Mouse (Mus musculus) ES-Bruce4 (cell line): ENCODE data around the gene Anks1. TPM values are rescaled to one million over a fixed set of nuclear protein-coding genes. Genes with fewer than 3 reads are reported as not detected.
"Not testable (repeated sequence)": the region's sequence is repeated elsewhere in the genome, so short reads cannot be mapped to it uniquely, and the experiment has no call there.

ENCODE experiments used
- H3K27ac ChIP-seq: 2 replicates; pipeline ENCODE4 v1.5.1; 2012; ENCODE audit warnings: low read length, inconsistent platforms; ENCODE audit not compliant: insufficient read depth
- H3K27me3 ChIP-seq: 2 replicates; pipeline ENCODE4 v1.6.1; 2012; ENCODE audit warnings: mild to moderate bottlenecking, low read length, inconsistent platforms; ENCODE audit not compliant: control insufficient read depth, poor library complexity, insufficient read depth, severe bottlenecking
- H3K36me3 ChIP-seq: 2 replicates; pipeline ENCODE4 v1.6.1; 2012; ENCODE audit warnings: inconsistent platforms, mild to moderate bottlenecking, low read length, moderate library complexity; ENCODE audit not compliant: control insufficient read depth, poor library complexity, insufficient read depth, severe bottlenecking
- H3K4me1 ChIP-seq: one replicate; pipeline ENCODE4 v1.8.1; 2011; ENCODE audit warnings: low read length; ENCODE audit not compliant: control insufficient read depth, insufficient read depth
- H3K4me3 ChIP-seq: 2 replicates; pipeline ENCODE4 v1.5.1; 2011; ENCODE audit warnings: low read depth, mild to moderate bottlenecking, low read length
- H3K9ac ChIP-seq: 2 replicates; pipeline ENCODE4 v1.6.1; 2012; ENCODE audit warnings: low read depth, mild to moderate bottlenecking, inconsistent platforms; ENCODE audit not compliant: poor library complexity, severe bottlenecking
- H3K9me3 ChIP-seq: replicated peaks from 2 replicates; pipeline ENCODE4 v1.6.1; 2012; ENCODE audit warnings: mild to moderate bottlenecking, low read length, inconsistent platforms; ENCODE audit not compliant: control insufficient read depth, poor library complexity, insufficient read depth, severe bottlenecking
- CTCF ChIP-seq: IDR thresholded peaks from one replicate; pipeline ENCODE4 v1.8.1; 2011; ENCODE audit warnings: low read depth, low read length
- EP300 ChIP-seq: IDR thresholded peaks from 2 replicates; pipeline ENCODE4 v1.6.1; 2011; ENCODE audit warnings: low read depth, low read length; ENCODE audit not compliant: insufficient read depth
- POLR2A ChIP-seq: IDR thresholded peaks from one replicate; pipeline ENCODE4 v1.8.1; 2011; ENCODE audit warnings: low read length; ENCODE audit not compliant: insufficient read depth
- polyA plus RNA-seq: library from polyadenylated mRNA; stranded (reverse); fragments of >200 nt; gene quantifications from 2 replicates; pipeline ENCODE4 v1.2.4, GENCODE M21; 2011; ENCODE audit warnings: low read depth; ENCODE audit not compliant: missing spikeins, insufficient read depth, insufficient read length

Anks1 gene
- polyA plus RNA-seq, 1 experiment = 23.7 TPM

DNA sequence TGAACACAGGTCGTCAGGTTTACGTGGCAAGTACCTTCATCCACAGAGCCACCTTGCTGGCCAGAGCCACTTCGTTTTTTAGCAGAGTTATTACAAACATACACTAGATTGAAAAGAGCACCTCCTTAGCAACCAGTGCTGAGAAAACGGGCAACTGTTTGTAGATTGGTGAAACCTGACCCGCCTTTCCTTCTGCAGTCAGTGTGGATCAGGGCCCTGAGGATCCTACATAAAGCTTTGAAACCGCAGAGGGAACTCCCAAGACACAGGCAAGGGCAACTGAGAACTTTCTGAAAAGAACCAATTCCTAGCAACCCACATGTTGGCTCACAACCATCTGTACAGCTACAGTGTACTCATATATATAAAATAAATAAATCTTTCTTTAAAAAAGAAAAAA lies 44.0 kb downstream of the Anks1 start:
- Histone ChIP-seq H3K36me3 (no peaks in the 10 kb centered on the region), H3K4me1 (no peaks in the 10 kb centered on the region), H3K27me3 (no peaks in the 10 kb centered on the region), H3K27ac (no peak overlapping the region), H3K9me3 (no peaks in the 10 kb centered on the region), H3K9ac (no peak overlapping the region), H3K4me3 (no peak overlapping the region)
- TF ChIP-seq CTCF = no peak
- TF ChIP-seq EP300 = no peak
- no peak for TF ChIP-seq POLR2A

DNA sequence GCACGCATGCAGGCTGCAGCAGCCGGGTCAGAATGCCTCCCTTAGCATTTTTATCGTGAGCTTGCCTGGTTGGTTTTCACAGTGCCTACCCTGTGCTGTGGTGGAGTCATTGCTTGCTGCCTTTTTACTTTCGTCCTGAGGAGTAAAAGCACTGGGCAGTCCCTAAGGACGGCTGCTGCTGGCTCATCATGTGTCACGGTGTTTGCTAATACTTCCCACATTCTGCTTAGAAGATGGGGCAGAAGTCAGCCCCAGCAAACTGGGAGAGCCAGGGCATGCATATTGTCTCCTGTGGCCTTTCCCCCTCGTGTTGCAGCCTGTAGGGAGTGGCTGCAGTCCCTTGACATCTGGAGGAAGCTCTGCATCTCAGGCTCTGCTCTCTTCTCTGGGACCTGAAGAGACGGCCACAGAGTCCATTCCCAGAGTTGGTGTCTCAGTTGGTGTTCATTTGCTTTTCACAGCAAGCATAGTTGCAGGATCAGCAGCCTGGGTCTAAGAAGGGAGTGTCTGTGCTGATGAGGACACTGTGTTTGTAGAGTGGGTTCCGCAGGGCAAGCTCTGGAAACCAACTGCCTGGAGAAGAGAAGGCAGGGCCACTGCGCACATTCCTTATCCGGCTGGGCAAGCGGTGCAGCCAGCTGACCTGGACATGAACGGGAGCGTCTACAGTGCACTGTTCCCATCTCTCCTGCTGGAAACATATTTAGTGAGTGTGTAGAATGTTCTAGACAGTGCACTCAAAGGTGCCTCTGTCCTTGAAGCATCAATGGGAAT lies 45.7 kb downstream of the Anks1 start:
- Histone ChIP-seq H3K9ac (no peak overlapping the region), H3K36me3 (no peaks in the 10 kb centered on the region), H3K27ac (no peak overlapping the region), H3K4me3 (no peak overlapping the region), H3K4me1 (no peaks in the 10 kb centered on the region), H3K9me3 (no peaks in the 10 kb centered on the region), H3K27me3 (no peaks in the 10 kb centered on the region)
- TF ChIP-seq CTCF (no peak), POLR2A (no peak), EP300 (no peak)

DNA sequence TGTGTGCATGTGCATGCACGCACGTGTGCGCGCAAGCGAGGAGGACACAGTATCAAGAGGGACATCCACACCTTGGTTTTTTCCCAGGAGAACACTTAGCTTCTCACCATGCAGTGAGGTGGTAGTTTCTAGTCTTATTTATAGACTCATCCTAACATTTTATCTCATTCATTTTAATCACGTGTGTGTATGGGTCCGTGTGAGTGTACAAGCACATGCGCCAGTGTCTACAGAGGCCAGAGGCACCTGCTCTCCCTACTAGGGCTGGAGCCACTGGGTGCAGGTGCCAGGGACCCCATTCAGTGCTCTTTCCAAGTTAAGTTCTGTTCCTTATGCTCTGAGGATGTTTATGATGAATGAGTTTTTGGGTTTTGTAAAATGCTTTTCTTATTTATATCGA lies 48.5 kb downstream of the Anks1 start:
- no peak for TF ChIP-seq POLR2A
- TF ChIP-seq CTCF = no peak
- no peak for TF ChIP-seq EP300
- H3K27ac ChIP-seq = no peak overlapping the region
- no peak overlapping the region for H3K9ac ChIP-seq
- no peaks in the 10 kb centered on the region for H3K4me1 ChIP-seq
- no peak overlapping the region for H3K4me3 ChIP-seq
- no peaks in the 10 kb centered on the region for H3K27me3 ChIP-seq
- H3K9me3 ChIP-seq = no peaks in the 10 kb centered on the region
- no peaks in the 10 kb centered on the region for H3K36me3 ChIP-seq

DNA sequence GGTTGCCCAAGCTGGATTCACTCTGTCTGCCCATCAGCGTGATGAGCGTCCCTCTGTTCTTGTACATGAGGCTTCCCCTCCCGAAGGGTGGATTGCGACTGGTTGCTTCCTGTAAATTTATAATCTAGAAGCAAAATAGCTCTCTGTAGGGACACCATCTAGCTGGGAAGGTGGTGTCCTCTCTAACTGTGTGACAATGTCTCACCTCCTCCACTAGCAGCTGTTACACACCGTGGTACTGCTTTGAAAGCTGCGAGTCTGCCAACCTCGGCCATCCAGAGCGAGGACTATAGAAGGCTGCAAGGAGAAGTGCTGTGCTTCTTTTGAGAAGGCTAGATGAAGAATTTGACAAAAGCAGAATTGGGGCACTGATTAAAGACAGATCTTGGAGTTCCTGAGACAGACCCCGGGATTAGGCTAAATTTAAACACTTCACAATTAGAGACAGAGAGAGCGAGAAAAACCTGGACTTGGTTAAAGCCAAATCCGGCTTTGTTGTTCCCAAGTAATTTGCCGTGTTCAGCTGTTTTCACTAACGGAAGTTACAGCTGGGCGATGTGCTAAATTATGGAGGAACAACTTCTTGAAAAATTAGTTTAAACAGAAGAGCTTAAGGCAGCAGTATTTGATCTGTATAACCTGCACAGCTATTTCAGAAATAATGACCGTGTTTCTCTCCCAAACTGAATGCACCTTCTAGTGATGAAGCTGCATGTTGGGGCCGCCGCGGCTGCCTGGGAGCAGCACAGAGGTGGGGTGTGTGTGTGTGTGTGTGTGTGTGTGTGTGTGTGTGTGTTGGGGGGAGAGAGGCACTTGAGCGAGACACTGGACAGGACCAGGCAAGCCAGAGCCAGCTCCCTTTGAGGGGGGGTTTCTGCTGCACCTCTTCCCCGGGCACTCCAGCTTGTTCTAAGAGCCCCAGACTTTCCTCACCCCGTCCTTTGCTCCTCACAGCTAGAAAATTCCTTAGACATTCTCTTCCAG lies 51.3 kb downstream of the Anks1 start:
- no peak overlapping the region for H3K27ac ChIP-seq
- no peak overlapping the region for H3K4me3 ChIP-seq

DNA sequence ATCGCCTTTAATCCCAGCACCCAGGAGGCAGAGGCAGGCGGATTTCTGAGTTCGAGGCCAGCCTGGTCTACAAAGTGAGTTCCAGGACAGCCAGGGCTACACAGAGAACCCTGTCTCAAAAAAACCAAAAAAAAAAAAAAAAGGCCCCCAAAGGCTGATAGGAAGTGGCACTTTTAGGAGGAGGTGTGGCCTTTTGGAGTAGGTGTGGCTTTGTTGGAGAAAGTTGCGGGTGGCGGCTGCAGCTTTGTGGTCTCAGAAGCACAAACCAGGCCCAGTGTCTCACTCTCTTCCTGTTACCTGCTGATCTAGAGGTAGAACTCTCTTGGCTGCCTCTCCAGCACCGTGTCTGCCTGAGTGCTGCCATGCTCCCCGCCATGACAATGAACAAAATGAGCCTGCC lies 54.0 kb downstream of the Anks1 start:
- not testable (repeated sequence) for H3K36me3 ChIP-seq, H3K9ac ChIP-seq, H3K9me3 ChIP-seq, H3K27ac ChIP-seq, H3K27me3 ChIP-seq, H3K4me3 ChIP-seq, H3K4me1 ChIP-seq

More for the DNA sequence above, 51.3 kb downstream of the Anks1 start:
- H3K9me3 ChIP-seq = no peaks in the 10 kb centered on the region
- H3K36me3 ChIP-seq = no peaks in the 10 kb centered on the region
- no peaks in the 10 kb centered on the region for H3K27me3 ChIP-seq
- no peak overlapping the region for H3K9ac ChIP-seq
- no peaks in the 10 kb centered on the region for H3K4me1 ChIP-seq
- TF ChIP-seq EP300 = no peak
- TF ChIP-seq CTCF = no peak
- TF ChIP-seq POLR2A = no peak

DNA sequence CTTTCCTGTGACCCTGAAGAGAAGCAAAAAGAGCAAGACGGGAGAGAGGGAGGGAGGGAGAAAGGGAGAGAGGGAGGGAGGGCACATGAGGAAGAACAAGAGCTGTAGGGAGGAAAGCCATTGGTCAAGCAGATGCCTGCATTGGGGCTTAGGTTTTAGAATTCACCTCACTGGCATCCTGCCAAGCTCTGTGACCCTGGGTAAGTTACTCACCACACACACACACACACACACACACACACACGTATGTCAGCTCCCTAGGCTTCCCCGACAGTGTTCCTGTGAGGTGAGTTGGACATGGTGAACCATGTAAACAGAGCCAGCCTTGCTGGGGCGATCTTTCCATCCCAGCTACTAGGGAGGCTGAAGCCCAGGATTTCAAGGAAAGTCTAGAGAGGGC lies 55.5 kb downstream of the Anks1 start:
- Histone ChIP-seq H3K9ac (no peak overlapping the region), H3K4me1 (peaks cover 4% of the 10 kb centered on the region)

More for the DNA sequence above, 55.5 kb downstream of the Anks1 start:
- no peak overlapping the region for H3K27ac ChIP-seq
- no peaks in the 10 kb centered on the region for H3K27me3 ChIP-seq
- no peaks in the 10 kb centered on the region for H3K36me3 ChIP-seq
- TF ChIP-seq POLR2A (no peak), CTCF (no peak), EP300 (no peak)
- H3K4me3 ChIP-seq = no peak overlapping the region
- H3K9me3 ChIP-seq = no peaks in the 10 kb centered on the region
